Mouse (Mus musculus) cortical plate, adult 2 months (tissue): Measurements from ENCODE around the gene Slc2a5. TPM values are rescaled to one million over a fixed set of nuclear protein-coding genes. Genes with fewer than 3 reads are reported as not detected.

Source experiments
- H3K27ac ChIP-seq: fragments of 200-500 bp; 2 replicates; pipeline ENCODE4 v1.5.1; 2012; ENCODE audit warnings: low read length, control low read depth, inconsistent platforms; ENCODE audit not compliant: insufficient read depth
- H3K4me1 ChIP-seq: fragments of 200-500 bp; 2 replicates; pipeline ENCODE4 v1.6.1; 2011; ENCODE audit warnings: low read length; ENCODE audit not compliant: control insufficient read depth, insufficient read depth
- H3K4me3 ChIP-seq: fragments of 200-500 bp; 2 replicates; pipeline ENCODE4 v1.5.1; 2011; ENCODE audit warnings: mild to moderate bottlenecking, low read length, control low read depth; ENCODE audit not compliant: insufficient read depth
- CTCF ChIP-seq: fragments of 200-500 bp; IDR thresholded peaks from 2 replicates; pipeline ENCODE4 v1.5.1; 2011; ENCODE audit warnings: mild to moderate bottlenecking, control low read depth, low read length; ENCODE audit not compliant: insufficient read depth; ENCODE audit errors: extremely low read depth
- POLR2A ChIP-seq: fragments of 200-500 bp; IDR thresholded peaks from 2 replicates; pipeline ENCODE4 v1.6.1; 2011; ENCODE audit warnings: mild to moderate bottlenecking, low read length, control low read depth; ENCODE audit not compliant: insufficient read depth; ENCODE audit errors: extremely low read depth
- polyA plus RNA-seq: library from polyadenylated mRNA; depleted of rRNA; stranded (reverse); fragments of >200 nt; gene quantifications from 2 replicates; pipeline ENCODE4 v1.2.3, GENCODE M21; 2012

The Slc2a5 gene
- polyA plus RNA-seq, 1 experiment, result 9.3 TPM

GRCm38 (mm10) chr4:150086841-150087160 is 32.3 kb upstream of the Slc2a5 start:
- H3K4me1 ChIP-seq, result no peaks in the 10 kb centered on the region
- no peak overlapping the region for H3K27ac ChIP-seq
- peak overlapping the region; percentile 50 for H3K4me3 ChIP-seq
- TF ChIP-seq POLR2A (no peak), CTCF (no peak)

DNA sequence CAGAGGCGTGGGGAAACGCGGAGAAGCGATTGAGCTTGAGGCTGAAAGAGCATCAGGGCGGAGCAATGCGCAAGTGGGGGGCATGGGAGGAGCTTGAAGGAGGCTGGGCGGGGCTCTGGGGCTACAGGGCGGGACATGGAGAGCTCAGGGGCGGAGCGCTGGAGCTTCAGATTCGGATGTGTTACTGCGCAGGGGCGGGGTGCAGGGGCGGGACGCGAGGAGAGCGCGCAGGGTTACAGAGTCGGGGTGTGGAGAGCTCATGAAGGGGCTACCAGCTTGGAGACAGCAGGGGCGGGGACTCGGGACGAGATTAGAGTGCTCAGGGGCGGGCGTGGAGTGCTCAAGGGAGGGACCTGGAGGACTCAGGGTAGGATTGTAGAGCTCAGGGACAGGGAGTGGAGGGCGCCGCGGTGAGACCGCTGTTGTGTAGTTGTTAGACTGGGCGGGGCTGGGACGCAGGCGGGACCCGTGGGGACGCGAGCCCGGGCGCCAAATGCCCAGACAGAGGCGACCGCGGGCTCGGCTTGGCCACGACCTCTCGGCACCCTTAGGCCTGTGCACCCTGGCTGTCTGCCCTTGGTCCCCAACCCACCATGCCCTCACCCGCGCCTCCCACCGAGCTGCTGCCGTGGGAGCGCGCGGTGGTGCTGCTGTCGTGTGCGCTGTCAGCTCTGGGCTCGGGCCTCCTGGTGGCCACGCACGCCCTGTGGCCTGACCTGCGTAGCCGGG is 31.8 kb upstream of the Slc2a5 start, which contains the start of gene Gpr157:
TSS of gene Gpr157 (plus strand) at position 205 of the 729 bp plus-strand sequence.
- H3K4me1 ChIP-seq, result no peaks in the 10 kb centered on the region
- no peak for TF ChIP-seq CTCF
- no peak for TF ChIP-seq POLR2A
- peak within 1 kb of the TSS; percentile 50 for H3K4me3 ChIP-seq
- no peak within 1 kb of the TSS for H3K27ac ChIP-seq

- H3K4me1 ChIP-seq, result no peaks in the 10 kb centered on the region
- peak overlapping the region; percentile 50 for H3K4me3 ChIP-seq
- no peak for TF ChIP-seq CTCF
- no peak for TF ChIP-seq POLR2A
- H3K27ac ChIP-seq, result no peak overlapping the region
Measured at GRCm38 (mm10) chr4:150087890-150088530, 31.1 kb upstream of the Slc2a5 start.

- H3K4me1 ChIP-seq, result no peaks in the 10 kb centered on the region
- TF ChIP-seq POLR2A, result no peak
- H3K4me3 ChIP-seq, result no peak overlapping the region
- H3K27ac ChIP-seq, result no peak overlapping the region
Measured at GRCm38 (mm10) chr4:150089121-150089520, 30.0 kb upstream of the Slc2a5 start.

GRCm38 (mm10) chr4:150091887-150092582 is 27.0 kb upstream of the Slc2a5 start:
- no peak overlapping the region for H3K4me3 ChIP-seq
- no peaks in the 10 kb centered on the region for H3K4me1 ChIP-seq
- H3K27ac ChIP-seq, result no peak overlapping the region
- TF ChIP-seq CTCF (peak; percentile 46), POLR2A (no peak)

- Histone ChIP-seq H3K4me1 (no peaks in the 10 kb centered on the region), H3K4me3 (no peak overlapping the region)
- TF ChIP-seq POLR2A, result no peak
- no peak for TF ChIP-seq CTCF
Measured at GRCm38 (mm10) chr4:150092583-150092902, 26.5 kb upstream of the Slc2a5 start.

GRCm38 (mm10) chr4:150093560-150094462 is 25.3 kb upstream of the Slc2a5 start:
- TF ChIP-seq POLR2A, result no peak
- no peak for TF ChIP-seq CTCF
- H3K27ac ChIP-seq, result no peak overlapping the region

More at GRCm38 (mm10) chr4:150092583-150092902, 26.5 kb upstream of the Slc2a5 start:
- H3K27ac ChIP-seq, result no peak overlapping the region

GRCm38 (mm10) chr4:150094463-150094789 is 24.7 kb upstream of the Slc2a5 start:
- Histone ChIP-seq H3K4me3 (no peak overlapping the region), H3K27ac (no peak overlapping the region), H3K4me1 (no peaks in the 10 kb centered on the region)
- TF ChIP-seq CTCF (no peak), POLR2A (no peak)

More at GRCm38 (mm10) chr4:150093560-150094462, 25.3 kb upstream of the Slc2a5 start:
- Histone ChIP-seq H3K4me3 (no peak overlapping the region), H3K4me1 (no peaks in the 10 kb centered on the region)

DNA sequence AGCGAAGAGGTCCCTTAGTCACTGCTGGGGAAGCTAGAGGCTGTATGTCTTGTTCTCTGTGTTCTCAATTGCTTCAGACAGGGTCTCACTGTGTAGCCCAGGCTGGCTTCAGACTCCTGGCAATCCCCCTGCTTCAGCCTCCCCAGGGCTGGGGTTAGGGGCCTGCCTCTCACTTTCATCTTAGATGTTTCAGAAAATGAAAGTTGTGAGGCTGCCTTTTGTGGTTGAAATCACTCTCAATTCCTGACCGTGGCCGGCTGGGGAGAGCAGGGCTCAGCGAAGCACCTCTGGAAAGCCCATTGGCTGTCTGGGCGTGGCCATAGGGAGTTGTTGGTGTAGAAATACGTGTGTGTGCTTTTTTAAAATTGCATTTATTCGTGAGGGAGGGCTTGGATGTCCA is 22.8 kb upstream of the Slc2a5 start:
- H3K4me3 ChIP-seq, result no peak overlapping the region
- no peak for TF ChIP-seq CTCF
- no peak for TF ChIP-seq POLR2A
- H3K27ac ChIP-seq, result no peak overlapping the region
- H3K4me1 ChIP-seq, result no peaks in the 10 kb centered on the region

DNA sequence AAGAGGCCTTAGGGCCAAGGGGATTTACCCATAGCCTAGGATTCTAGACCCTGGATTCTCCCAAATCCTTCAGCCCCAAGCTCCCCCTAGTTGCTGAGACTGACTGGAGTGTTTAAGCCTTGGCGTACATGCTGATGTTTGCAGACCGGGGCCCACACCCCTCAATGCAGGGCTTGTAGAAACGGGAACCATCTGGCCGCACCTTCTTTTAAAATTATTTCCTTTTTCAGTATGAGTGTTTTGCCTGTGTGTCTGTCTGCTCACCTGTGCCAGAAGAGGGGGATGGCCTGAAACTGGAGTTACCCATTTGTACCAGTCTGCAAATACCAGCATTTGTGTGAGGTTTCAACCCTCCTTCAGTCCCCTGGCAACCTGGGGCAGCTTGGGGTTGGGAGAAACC is 21.2 kb upstream of the Slc2a5 start:
- H3K4me1 ChIP-seq, result no peaks in the 10 kb centered on the region
- H3K27ac ChIP-seq, result no peak overlapping the region
- TF ChIP-seq POLR2A (no peak), CTCF (no peak)
- H3K4me3 ChIP-seq, result no peak overlapping the region
